Mouse (Mus musculus): ENCODE measurements around the gene Ssna1. TPM values are rescaled to one million over a fixed set of nuclear protein-coding genes. Genes with fewer than 3 reads are reported as not detected.
A peak's percentile ranks its signal among the peaks of the same experiment; 100 is the strongest.

The Ssna1 gene
- total and polyA plus RNA-seq, 3 experiments: 51.4 to 80.6 (median 72.9) TPM

GRCm38 (mm10) chr2:25262291-25262767, 9.9 kb downstream of the Ssna1 start, which contains the start of gene Tprn (continued):
- TF ChIP-seq EP300 (IDR thresholded peaks at IDR 0.05; ENCODE audit: low read length) (no peak), SIN3A (IDR thresholded peaks at IDR 0.05; ENCODE audit: low read length) (peak; percentile 80), MEF2A (IDR thresholded peaks at IDR 0.05; ENCODE audit: borderline replicate concordance, low read depth, low read length) (no peak), GABPA (IDR thresholded peaks at IDR 0.05; ENCODE audit: insufficient replicate concordance, low read depth, low read length) (no peak)

GRCm38 (mm10) chr2:25261870-25262269, 10.4 kb downstream of the Ssna1 start:
- Histone ChIP-seq H3K4me1 (ENCODE audit: control insufficient read depth in 1 of 2, insufficient read depth in 2 of 2) (peaks cover 17 to 45% of the 10 kb centered on the region in 2 experiments), H3K36me3 (replicated peaks in 1 of 2; ENCODE audit: control insufficient read depth in 1 of 2, insufficient read depth in 1 of 2, low read length in 1 of 2) (peaks cover 0 to 2% of the 10 kb centered on the region in 2 experiments), H3K79me2 (replicated peaks; ENCODE audit: control insufficient read depth, extremely low read depth, insufficient read depth, poor library complexity, severe bottlenecking) (peaks cover 5% of the 10 kb centered on the region; the same call in 1 of the 2 replicates), H3K9me3 (replicated peaks; ENCODE audit: low read length) (no peaks in the 10 kb centered on the region), H3K27ac (ENCODE audit: insufficient read depth, low read depth) (peak overlapping the region; percentile 2; the same call in 1 of the 2 replicates), H3K4me2 (ENCODE audit: insufficient read depth, low read depth, poor library complexity, severe bottlenecking) (peak overlapping the region; percentile 57), H3K4me3 (replicated peaks in 1 of 3; ENCODE audit: low read depth in 2 of 3, low read length in 2 of 3, poor library complexity in 1 of 3) (peak overlapping the region; percentile 55 to 80 (median 80)), H3K27me3 (replicated peaks) (no peaks in the 10 kb centered on the region), H3K9ac (ENCODE audit: insufficient read depth, low read depth) (peak overlapping the region; percentile 53)
- dilution Hi-C loops (cut with MboI; ENCODE audit: extremely low pct_ligation_motif_present, extremely low pct_unique_long_range_greater_than_20kb, low sequenced_read_pairs): no loop called here
- DNase-seq (ENCODE audit: extremely low read depth): no peak
- TF ChIP-seq HCFC1 (IDR thresholded peaks at IDR 0.05; ENCODE audit: low read depth, low read length) (no peak), MXI1 (IDR thresholded peaks at IDR 0.05; ENCODE audit: low read depth, low read length) (no peak), MEF2A (IDR thresholded peaks at IDR 0.05; ENCODE audit: borderline replicate concordance, low read depth, low read length) (no peak), BHLHE40 (IDR thresholded peaks at IDR 0.05; ENCODE audit: low read depth, low read length) (no peak), CHD2 (IDR thresholded peaks at IDR 0.05; ENCODE audit: low read length) (no peak), USF1 (IDR thresholded peaks at IDR 0.05; ENCODE audit: low read depth, low read length) (no peak), ZNF384 (IDR thresholded peaks at IDR 0.05; ENCODE audit: low read depth, low read length) (no peak), PAX5 (IDR thresholded peaks at IDR 0.05; ENCODE audit: low read length) (no peak)
- in situ Hi-C loops (cut with MboI; ENCODE audit: low pct_ligation_motif_present, low pct_unique_long_range_greater_than_20kb, low sequenced_read_pairs): no loop called here

- no peak overlapping the region for H3K9ac ChIP-seq (ENCODE audit: insufficient read depth, low read depth)
- H3K4me3 ChIP-seq (replicated peaks in 1 of 3; ENCODE audit: low read depth in 2 of 3, low read length in 2 of 3, poor library complexity in 1 of 3): no peak overlapping the region
- DNase-seq (ENCODE audit: extremely low read depth): no peak
- no peaks in the 10 kb centered on the region for H3K27me3 ChIP-seq (replicated peaks)
- H3K4me1 ChIP-seq (ENCODE audit: control insufficient read depth in 1 of 2, insufficient read depth in 2 of 2): peaks cover 0 to 24% of the 10 kb centered on the region in 2 experiments; a peak in 2 of 4 replicates
- no peaks in the 10 kb centered on the region for H3K9me3 ChIP-seq (replicated peaks; ENCODE audit: low read length)
- no peak overlapping the region for H3K4me2 ChIP-seq (ENCODE audit: insufficient read depth, low read depth, poor library complexity, severe bottlenecking)
- in situ Hi-C loops (cut with MboI; ENCODE audit: low pct_ligation_motif_present, low pct_unique_long_range_greater_than_20kb, low sequenced_read_pairs): no loop called here
- dilution Hi-C loops (cut with MboI; ENCODE audit: extremely low pct_ligation_motif_present, extremely low pct_unique_long_range_greater_than_20kb, low sequenced_read_pairs): no loop called here
- TF ChIP-seq RAD21 (IDR thresholded peaks at IDR 0.05; ENCODE audit: low read depth, low read length) (peak; percentile 56), ZMIZ1 (IDR thresholded peaks at IDR 0.05; ENCODE audit: low read depth, low read length) (no peak), MYC (IDR thresholded peaks at IDR 0.05; ENCODE audit: low read depth, low read length) (no peak), CTCF (conservative IDR thresholded peaks at IDR 0.05 in 1 of 2, IDR thresholded peaks at IDR 0.05 in 1 of 2; ENCODE audit: low read depth in 2 of 2, low read length in 2 of 2) (peak; percentile 34 to 65; a peak in 2 of 4 replicates), SMC3 (IDR thresholded peaks at IDR 0.05; ENCODE audit: low read depth, low read length) (peak; percentile 25)
- peaks cover 14% of the 10 kb centered on the region for H3K79me2 ChIP-seq (replicated peaks; ENCODE audit: control insufficient read depth, extremely low read depth, insufficient read depth, poor library complexity, severe bottlenecking)
- peaks cover 0 to 3% of the 10 kb centered on the region in 2 experiments for H3K36me3 ChIP-seq (replicated peaks in 1 of 2; ENCODE audit: control insufficient read depth in 1 of 2, insufficient read depth in 1 of 2, low read length in 1 of 2)
- no peak overlapping the region for H3K27ac ChIP-seq (ENCODE audit: insufficient read depth, low read depth)
Measured at GRCm38 (mm10) chr2:25258887-25259286, 13.4 kb downstream of the Ssna1 start.

All from CH12.LX (cell line).